Mouse (Mus musculus): ENCODE measurements at regions not wholly inside any gene's neighbourhood (a gene's known extent, or its start where the extent isn't known, plus 50 kb on each side); places are given as distances from the start of the nearest gene placed in this dataset.

GRCm38 (mm10) chr7:111305196-111305595, 222.4 kb upstream of the Eif4g2 start:
- Histone ChIP-seq H3K4me3 (no peak overlapping the region), H3K36me3 (ENCODE audit: control insufficient read depth, insufficient read depth) (no peaks in the 10 kb centered on the region), H3K4me2 (ENCODE audit: low read depth) (no peak overlapping the region), H3ac (ENCODE audit: control insufficient read depth, insufficient read length) (no peak overlapping the region), H3K27me3 (ENCODE audit: control insufficient read depth, insufficient read depth, insufficient read length) (no peaks in the 10 kb centered on the region), H3K79me2 (ENCODE audit: control insufficient read depth, insufficient read depth) (no peaks in the 10 kb centered on the region)
- TF ChIP-seq SRF (IDR thresholded peaks at IDR 0.05; ENCODE audit: control insufficient read depth, insufficient read length, low read depth) (no peak), MYOG (IDR thresholded peaks at IDR 0.05; ENCODE audit: control insufficient read depth in 1 of 3, insufficient read depth in 1 of 3, insufficient read length in 2 of 3, low read depth in 2 of 3) (no peak), MAX (IDR thresholded peaks at IDR 0.05; ENCODE audit: low read depth) (no peak), CEBPB (IDR thresholded peaks at IDR 0.05; ENCODE audit: insufficient read depth, poor library complexity, severe bottlenecking) (no peak), MYOD1 (IDR thresholded peaks at IDR 0.05; ENCODE audit: control insufficient read depth in 1 of 3, insufficient read length in 2 of 3, low read depth in 2 of 3) (no peak), E2F4 (IDR thresholded peaks at IDR 0.05; ENCODE audit: insufficient read depth) (no peak), USF1 (IDR thresholded peaks at IDR 0.05; ENCODE audit: low read depth) (no peak), POLR2A (IDR thresholded peaks at IDR 0.05; ENCODE audit: insufficient read length, low read depth) (no peak), TCF3 (IDR thresholded peaks at IDR 0.05; ENCODE audit: insufficient read length, low read depth) (no peak), REST (IDR thresholded peaks at IDR 0.05; ENCODE audit: insufficient read depth, insufficient read length) (no peak), TCF12 (IDR thresholded peaks at IDR 0.05; ENCODE audit: insufficient read depth, poor library complexity, severe bottlenecking) (no peak), POLR2AphosphoS2 (IDR thresholded peaks at IDR 0.05; ENCODE audit: insufficient read length, low read depth) (no peak)

GRCm38 (mm10) chr7:111301791-111302488, 219.1 kb upstream of the Eif4g2 start:
- Histone ChIP-seq H3ac (ENCODE audit: control insufficient read depth, insufficient read length) (no peak overlapping the region), H3K79me2 (ENCODE audit: control insufficient read depth, insufficient read depth) (no peaks in the 10 kb centered on the region), H3K36me3 (ENCODE audit: control insufficient read depth, insufficient read depth) (no peaks in the 10 kb centered on the region), H3K4me2 (ENCODE audit: low read depth) (no peak overlapping the region), H3K4me3 (no peak overlapping the region), H3K27me3 (ENCODE audit: control insufficient read depth, insufficient read depth, insufficient read length) (no peaks in the 10 kb centered on the region)
- TF ChIP-seq TCF12 (IDR thresholded peaks at IDR 0.05; ENCODE audit: insufficient read depth, poor library complexity, severe bottlenecking) (no peak), TCF3 (IDR thresholded peaks at IDR 0.05; ENCODE audit: insufficient read length, low read depth) (no peak), SRF (IDR thresholded peaks at IDR 0.05; ENCODE audit: control insufficient read depth, insufficient read length, low read depth) (no peak), MYOD1 (IDR thresholded peaks at IDR 0.05; ENCODE audit: control insufficient read depth in 1 of 3, insufficient read length in 2 of 3, low read depth in 2 of 3) (no peak), MAX (IDR thresholded peaks at IDR 0.05; ENCODE audit: low read depth) (no peak), REST (IDR thresholded peaks at IDR 0.05; ENCODE audit: insufficient read depth, insufficient read length) (no peak), POLR2AphosphoS2 (IDR thresholded peaks at IDR 0.05; ENCODE audit: insufficient read length, low read depth) (no peak), MYOG (IDR thresholded peaks at IDR 0.05; ENCODE audit: control insufficient read depth in 1 of 3, insufficient read depth in 1 of 3, insufficient read length in 2 of 3, low read depth in 2 of 3) (no peak), USF1 (IDR thresholded peaks at IDR 0.05; ENCODE audit: low read depth) (no peak), CEBPB (IDR thresholded peaks at IDR 0.05; ENCODE audit: insufficient read depth, poor library complexity, severe bottlenecking) (no peak), E2F4 (IDR thresholded peaks at IDR 0.05; ENCODE audit: insufficient read depth) (no peak), POLR2A (IDR thresholded peaks at IDR 0.05; ENCODE audit: insufficient read length, low read depth) (no peak)

GRCm38 (mm10) chr7:111297174-111297902, 214.5 kb upstream of the Eif4g2 start:
- no peaks in the 10 kb centered on the region for H3K27me3 ChIP-seq (ENCODE audit: control insufficient read depth, insufficient read depth, insufficient read length)
- no peaks in the 10 kb centered on the region for H3K79me2 ChIP-seq (ENCODE audit: control insufficient read depth, insufficient read depth)
- H3K4me2 ChIP-seq (ENCODE audit: low read depth), result no peak overlapping the region
- no peak for TF ChIP-seq E2F4 (IDR thresholded peaks at IDR 0.05; ENCODE audit: insufficient read depth)
- TF ChIP-seq SRF (IDR thresholded peaks at IDR 0.05; ENCODE audit: control insufficient read depth, insufficient read length, low read depth), result no peak
- no peak for TF ChIP-seq POLR2AphosphoS2 (IDR thresholded peaks at IDR 0.05; ENCODE audit: insufficient read length, low read depth)
- TF ChIP-seq REST (IDR thresholded peaks at IDR 0.05; ENCODE audit: insufficient read depth, insufficient read length), result no peak
- peak; percentile 97 for TF ChIP-seq CEBPB (IDR thresholded peaks at IDR 0.05; ENCODE audit: insufficient read depth, poor library complexity, severe bottlenecking)
- no peak for TF ChIP-seq USF1 (IDR thresholded peaks at IDR 0.05; ENCODE audit: low read depth)
- TF ChIP-seq POLR2A (IDR thresholded peaks at IDR 0.05; ENCODE audit: insufficient read length, low read depth), result no peak
- no peak for TF ChIP-seq MAX (IDR thresholded peaks at IDR 0.05; ENCODE audit: low read depth)
- peak; percentile 78 for TF ChIP-seq TCF12 (IDR thresholded peaks at IDR 0.05; ENCODE audit: insufficient read depth, poor library complexity, severe bottlenecking)
- peak; percentile 13 for TF ChIP-seq TCF3 (IDR thresholded peaks at IDR 0.05; ENCODE audit: insufficient read length, low read depth)
- peak; percentile 39 to 75 (median 73) for TF ChIP-seq MYOG (IDR thresholded peaks at IDR 0.05; ENCODE audit: control insufficient read depth in 1 of 3, insufficient read depth in 1 of 3, insufficient read length in 2 of 3, low read depth in 2 of 3)
- peak; percentile 8 to 81 (median 70) for TF ChIP-seq MYOD1 (IDR thresholded peaks at IDR 0.05; ENCODE audit: control insufficient read depth in 1 of 3, insufficient read length in 2 of 3, low read depth in 2 of 3)
- H3ac ChIP-seq (ENCODE audit: control insufficient read depth, insufficient read length), result no peak overlapping the region
- no peak overlapping the region for H3K4me3 ChIP-seq
- H3K36me3 ChIP-seq (ENCODE audit: control insufficient read depth, insufficient read depth), result no peaks in the 10 kb centered on the region

GRCm38 (mm10) chr7:111283411-111283955, 200.7 kb upstream of the Eif4g2 start:
- H3K36me3 ChIP-seq (ENCODE audit: control insufficient read depth, insufficient read depth), result no peaks in the 10 kb centered on the region
- H3K4me3 ChIP-seq, result no peak overlapping the region
- H3K4me2 ChIP-seq (ENCODE audit: low read depth), result no peak overlapping the region
- no peak for TF ChIP-seq POLR2A (IDR thresholded peaks at IDR 0.05; ENCODE audit: insufficient read length, low read depth)
- no peak for TF ChIP-seq MAX (IDR thresholded peaks at IDR 0.05; ENCODE audit: low read depth)
- TF ChIP-seq SRF (IDR thresholded peaks at IDR 0.05; ENCODE audit: control insufficient read depth, insufficient read length, low read depth), result no peak
- TF ChIP-seq TCF3 (IDR thresholded peaks at IDR 0.05; ENCODE audit: insufficient read length, low read depth), result no peak
- no peak for TF ChIP-seq USF1 (IDR thresholded peaks at IDR 0.05; ENCODE audit: low read depth)
- no peak for TF ChIP-seq REST (IDR thresholded peaks at IDR 0.05; ENCODE audit: insufficient read depth, insufficient read length)
- no peak for TF ChIP-seq CEBPB (IDR thresholded peaks at IDR 0.05; ENCODE audit: insufficient read depth, poor library complexity, severe bottlenecking)
- TF ChIP-seq POLR2AphosphoS2 (IDR thresholded peaks at IDR 0.05; ENCODE audit: insufficient read length, low read depth), result no peak
- TF ChIP-seq TCF12 (IDR thresholded peaks at IDR 0.05; ENCODE audit: insufficient read depth, poor library complexity, severe bottlenecking), result no peak
- no peak for TF ChIP-seq E2F4 (IDR thresholded peaks at IDR 0.05; ENCODE audit: insufficient read depth)
- no peak for TF ChIP-seq MYOG (IDR thresholded peaks at IDR 0.05; ENCODE audit: control insufficient read depth in 1 of 3, insufficient read depth in 1 of 3, insufficient read length in 2 of 3, low read depth in 2 of 3)
- TF ChIP-seq MYOD1 (IDR thresholded peaks at IDR 0.05; ENCODE audit: control insufficient read depth in 1 of 3, insufficient read length in 2 of 3, low read depth in 2 of 3), result no peak
- no peaks in the 10 kb centered on the region for H3K79me2 ChIP-seq (ENCODE audit: control insufficient read depth, insufficient read depth)
- H3K27me3 ChIP-seq (ENCODE audit: control insufficient read depth, insufficient read depth, insufficient read length), result no peaks in the 10 kb centered on the region
- no peak overlapping the region for H3ac ChIP-seq (ENCODE audit: control insufficient read depth, insufficient read length)

Measured in myocyte (in vitro differentiated cells).